Mouse (Mus musculus) forebrain, embryonic 13.5 days (tissue): ENCODE data around the gene Rpl7l1. TPM values are rescaled to one million over a fixed set of nuclear protein-coding genes. Genes with fewer than 3 reads are reported as not detected.

ENCODE experiments used
- ATAC-seq: fragments of 200-750 bp; cut with Nextera tagmentation; 2 replicates; pipeline ENCODE4 v1.8.0; 2017
- H3K27ac ChIP-seq: fragments of 300-500 bp; sonication (generic); 2 replicates; pipeline ENCODE4 v1.5.1; 2015; ENCODE audit warnings: inconsistent platforms, mild to moderate bottlenecking, moderate library complexity
- H3K27me3 ChIP-seq: fragments of 300-500 bp; sonication (generic); 2 replicates; pipeline ENCODE4 v1.6.1; 2015; ENCODE audit warnings: mild to moderate bottlenecking, inconsistent platforms
- H3K36me3 ChIP-seq: fragments of 300-500 bp; sonication (generic); 2 replicates; pipeline ENCODE4 v1.6.1; 2015; ENCODE audit warnings: mild to moderate bottlenecking, inconsistent platforms; ENCODE audit not compliant: poor library complexity, severe bottlenecking
- H3K4me1 ChIP-seq: fragments of 300-500 bp; sonication (generic); 2 replicates; pipeline ENCODE4 v1.6.1; 2015; ENCODE audit warnings: inconsistent platforms
- H3K4me2 ChIP-seq: fragments of 300-500 bp; sonication (generic); 2 replicates; pipeline ENCODE4 v1.6.1; 2015; ENCODE audit warnings: inconsistent platforms, mild to moderate bottlenecking, moderate library complexity
- H3K4me3 ChIP-seq: fragments of 300-500 bp; sonication (generic); 2 replicates; pipeline ENCODE4 v1.5.1; 2015; ENCODE audit warnings: mild to moderate bottlenecking, inconsistent platforms
- H3K9ac ChIP-seq: fragments of 300-500 bp; sonication (generic); 2 replicates; pipeline ENCODE4 v1.6.1; 2015; ENCODE audit warnings: mild to moderate bottlenecking, inconsistent platforms
- H3K9me3 ChIP-seq: fragments of 300-500 bp; sonication (generic); replicated peaks from 2 replicates; pipeline ENCODE4 v1.6.1; 2016; ENCODE audit warnings: inconsistent platforms
- WGBS: fragments of 180-500 bp; shearing (Covaris S2); methylation state at CpG from one replicate; pipeline ENCODE4 v1.1.7; 2015; 5-methylcytosine and 5-hydroxymethylcytosine counted together
- polyA plus RNA-seq: library from polyadenylated mRNA; unstranded; fragments of >200 nt; fragmentation: Nextera tagmentation; extraction: Ambion mirVana; gene quantifications from 2 replicates; pipeline ENCODE4 v1.2.1, GENCODE M21; 2015

Rpl7l1 gene
- 142 and 143 TPM in 2 replicates for polyA plus RNA-seq

DNA sequence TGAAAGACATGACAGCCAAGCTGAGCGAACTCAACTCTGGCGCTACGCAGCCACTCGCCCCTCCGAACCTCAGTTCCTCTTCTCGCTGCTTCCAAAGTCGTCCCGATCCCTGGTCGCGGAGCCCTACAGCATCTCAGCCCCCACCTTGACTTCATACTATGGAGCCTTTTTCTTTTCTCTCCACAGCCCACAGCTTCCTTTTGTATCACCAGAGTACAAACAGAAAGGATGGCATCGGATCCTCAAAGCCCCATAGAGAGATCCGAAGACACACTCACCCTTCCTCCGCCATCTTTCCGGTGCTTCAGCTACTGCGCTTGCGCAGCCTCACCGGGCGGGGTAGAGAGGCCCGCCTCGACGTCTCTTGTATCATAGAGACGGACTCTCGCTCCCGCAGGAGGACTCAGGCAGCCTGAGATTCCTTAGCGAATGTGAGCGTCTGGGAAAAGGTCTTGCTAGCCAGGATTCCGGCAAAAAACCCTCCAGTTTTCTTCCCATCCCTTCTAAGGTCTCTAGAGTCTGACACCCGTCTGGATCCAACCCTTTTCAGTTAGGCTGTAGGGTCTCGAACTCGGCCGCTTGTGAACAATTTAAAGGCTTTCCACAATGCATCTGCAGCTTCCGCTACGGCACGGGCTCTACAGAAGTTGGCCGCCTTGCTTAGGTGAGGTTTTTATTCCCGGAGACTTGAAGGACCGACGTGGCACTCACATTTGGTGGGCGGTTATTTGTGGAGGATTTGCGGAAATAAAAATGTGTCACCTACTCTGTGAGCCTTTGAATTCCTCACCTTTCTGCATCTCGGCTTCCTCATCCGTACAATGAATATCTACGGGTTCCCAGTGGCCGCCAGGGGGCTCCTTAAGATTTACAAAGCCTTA is at the start of gene Rpl7l1:
TSS of gene Rpl7l1 (minus strand) at position 332 of the 881 bp plus-strand sequence.
- H3K9me3 ChIP-seq, result no peaks in the 10 kb centered on the region
- H3K27me3 ChIP-seq, result no peaks in the 10 kb centered on the region
- H3K36me3 ChIP-seq, result peaks cover 32% of the 10 kb centered on the region
- H3K4me1 ChIP-seq, result peaks cover 8% of the 10 kb centered on the region
- under 1% methylated on average over 44 of the region's 44 CpGs for WGBS
- peak within 1 kb of the TSS; percentile 82 for H3K9ac ChIP-seq
- ATAC-seq, result peak; percentile 97
- H3K4me2 ChIP-seq, result peak within 1 kb of the TSS; percentile 70
- peak within 1 kb of the TSS; percentile 89 for H3K27ac ChIP-seq
- H3K4me3 ChIP-seq, result peak within 1 kb of the TSS; percentile 68

DNA sequence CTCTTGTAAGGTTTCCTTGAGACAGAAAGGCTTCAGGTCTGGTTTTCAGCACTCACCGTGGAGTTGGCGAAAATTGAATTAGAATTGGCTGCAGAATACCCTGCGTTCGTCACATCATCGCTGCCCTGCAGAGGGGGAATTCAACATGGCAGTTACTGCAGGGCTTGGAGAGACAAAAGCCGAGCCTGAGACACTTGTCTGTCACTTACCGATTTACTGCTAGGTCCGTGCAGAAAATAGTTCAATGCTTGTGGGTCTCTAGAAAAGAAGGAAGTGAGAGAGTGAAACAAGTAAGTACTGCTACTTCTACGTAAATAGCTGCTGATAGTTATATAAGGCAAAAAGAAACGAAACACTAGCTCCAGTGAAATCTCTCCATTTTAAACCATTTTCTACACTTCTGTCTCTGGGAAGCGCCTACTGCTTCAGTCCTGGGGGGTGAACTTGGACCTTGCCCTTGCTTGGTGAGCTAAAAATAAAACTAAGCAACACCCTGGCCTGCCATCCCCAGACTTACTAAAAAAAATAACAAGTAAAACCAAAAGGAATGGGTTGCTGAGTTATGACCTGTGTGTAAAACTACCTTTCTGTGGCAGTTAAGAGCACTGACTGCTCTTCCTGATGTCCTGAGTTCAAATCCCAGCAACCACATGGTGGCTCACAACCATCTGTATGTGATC is 47.5 kb upstream of the Rpl7l1 start:
- no peaks in the 10 kb centered on the region for H3K9me3 ChIP-seq
- 89% methylated on average over 11 of the region's 11 CpGs for WGBS
- ATAC-seq, result no peak
- no peak overlapping the region for H3K27ac ChIP-seq
- H3K9ac ChIP-seq, result no peak overlapping the region
- H3K4me1 ChIP-seq, result 0 out of 2 replicates have a peak, but pooled peaks cover 2% of the 10 kb centered on the region
- peaks cover 40% of the 10 kb centered on the region for H3K36me3 ChIP-seq
- no peaks in the 10 kb centered on the region for H3K27me3 ChIP-seq
- no peak overlapping the region for H3K4me2 ChIP-seq
- H3K4me3 ChIP-seq, result no peak overlapping the region

DNA sequence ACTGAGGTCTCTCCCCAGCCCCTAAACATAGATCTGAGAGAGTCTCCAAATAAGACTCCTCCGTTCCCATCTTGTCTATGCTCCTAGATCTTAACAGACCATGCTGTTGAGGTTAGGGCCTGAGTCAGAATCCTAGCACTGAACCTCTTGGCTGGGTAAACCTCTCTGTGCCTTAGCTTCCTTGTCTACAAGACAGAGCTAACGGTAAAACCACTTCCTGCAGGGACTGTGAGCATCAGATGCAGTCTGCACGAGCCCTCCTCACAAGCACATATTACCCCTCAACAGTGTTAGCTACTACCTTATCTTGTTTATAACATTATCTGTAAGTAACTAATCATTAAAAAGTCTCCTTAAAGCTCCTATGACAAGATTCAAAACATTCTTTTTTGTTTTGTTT is 46.5 kb upstream of the Rpl7l1 start:
- Histone ChIP-seq H3K4me2 (no peak overlapping the region), H3K36me3 (peaks cover 51% of the 10 kb centered on the region)
- 93% methylated on average over 3 of the region's 3 CpGs for WGBS

DNA sequence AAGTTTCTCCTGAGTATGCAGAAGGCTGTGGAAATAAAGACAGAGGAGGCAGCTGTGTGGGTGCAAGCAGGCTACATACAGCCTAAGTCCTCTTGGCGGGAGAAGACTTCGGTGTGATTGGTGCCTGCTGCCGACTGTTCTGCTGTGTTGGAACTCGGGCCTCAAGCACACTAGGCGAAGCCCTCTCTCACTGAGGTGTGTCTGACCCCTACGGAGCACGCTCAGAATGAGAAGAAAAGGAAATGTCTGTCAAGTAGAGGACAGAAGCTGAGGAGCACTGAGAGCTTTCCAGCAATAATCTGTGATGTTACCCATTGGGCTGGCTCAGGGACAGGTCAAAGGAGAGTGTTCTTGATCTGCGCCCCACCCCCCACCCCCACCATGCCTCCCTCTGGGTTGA is 40.6 kb upstream of the Rpl7l1 start:
- H3K9me3 ChIP-seq, result no peaks in the 10 kb centered on the region
- no peaks in the 10 kb centered on the region for H3K27me3 ChIP-seq
- no peak overlapping the region for H3K4me3 ChIP-seq
- 94% methylated on average over 8 of the region's 8 CpGs for WGBS
- H3K4me1 ChIP-seq, result no peaks in the 10 kb centered on the region
- peaks cover 89% of the 10 kb centered on the region for H3K36me3 ChIP-seq
- no peak overlapping the region for H3K4me2 ChIP-seq
- no peak overlapping the region for H3K9ac ChIP-seq
- no peak overlapping the region for H3K27ac ChIP-seq
- no peak for ATAC-seq

More for the DNA sequence above, 46.5 kb upstream of the Rpl7l1 start:
- Histone ChIP-seq H3K27ac (no peak overlapping the region), H3K27me3 (no peaks in the 10 kb centered on the region), H3K9ac (no peak overlapping the region), H3K4me1 (0 out of 2 replicates have a peak, but pooled peaks cover 1% of the 10 kb centered on the region), H3K4me3 (no peak overlapping the region), H3K9me3 (no peaks in the 10 kb centered on the region)
- ATAC-seq, result no peak

DNA sequence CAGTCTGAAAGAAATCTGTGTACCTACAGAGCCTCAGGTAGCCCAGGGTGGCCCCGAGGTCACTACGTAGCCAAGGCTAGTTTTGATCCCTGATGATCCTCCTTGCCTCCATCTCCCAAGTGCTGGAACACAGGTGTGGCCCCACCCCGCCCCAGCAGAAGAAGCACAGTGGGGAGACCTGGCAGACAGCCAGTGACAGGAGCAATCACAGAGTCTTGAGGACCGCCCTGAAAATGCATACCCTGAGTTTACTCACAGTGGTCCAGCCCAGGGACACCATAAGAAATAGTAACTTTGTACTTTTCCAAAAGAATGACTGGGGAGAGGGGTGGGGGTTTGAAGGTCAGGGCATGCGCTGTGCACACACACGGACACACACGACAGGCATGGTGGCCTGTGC is 38.2 kb upstream of the Rpl7l1 start:
- ATAC-seq, result no peak
- WGBS, result 96% methylated on average over 7 of the region's 7 CpGs
- no peak overlapping the region for H3K9ac ChIP-seq
- no peak overlapping the region for H3K4me3 ChIP-seq
- peaks cover 73% of the 10 kb centered on the region for H3K36me3 ChIP-seq
- H3K4me1 ChIP-seq, result no peaks in the 10 kb centered on the region
- no peaks in the 10 kb centered on the region for H3K9me3 ChIP-seq
- H3K27me3 ChIP-seq, result no peaks in the 10 kb centered on the region
- H3K27ac ChIP-seq, result no peak overlapping the region
- H3K4me2 ChIP-seq, result no peak overlapping the region

DNA sequence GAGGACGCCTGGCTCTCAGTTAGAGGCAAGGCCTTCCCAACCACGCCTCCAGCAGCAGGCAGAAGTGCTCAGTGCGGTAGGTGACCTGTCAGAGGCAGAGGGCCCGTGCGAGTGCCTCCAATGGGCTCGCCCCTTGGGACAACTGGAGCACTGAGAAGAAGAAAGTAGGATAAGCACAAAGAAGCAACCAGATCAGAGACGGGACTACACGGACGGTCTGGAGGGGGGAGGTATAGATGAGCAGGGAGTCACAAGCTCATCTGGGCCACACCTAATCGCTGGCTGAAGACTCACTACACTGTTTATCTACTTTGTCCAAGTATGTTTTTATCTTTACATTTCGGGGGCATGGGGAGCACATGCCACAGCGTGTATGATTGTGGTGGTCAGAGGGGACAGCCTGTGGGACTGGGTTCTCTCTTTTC is 35.3 kb upstream of the Rpl7l1 start:
- Histone ChIP-seq H3K36me3 (peaks cover 57% of the 10 kb centered on the region), H3K9ac (no peak overlapping the region), H3K27me3 (no peaks in the 10 kb centered on the region), H3K4me1 (no peaks in the 10 kb centered on the region), H3K4me2 (no peak overlapping the region), H3K9me3 (no peaks in the 10 kb centered on the region), H3K4me3 (no peak overlapping the region), H3K27ac (no peak overlapping the region)
- WGBS, result 89% methylated on average over 12 of the region's 12 CpGs
- no peak for ATAC-seq

DNA sequence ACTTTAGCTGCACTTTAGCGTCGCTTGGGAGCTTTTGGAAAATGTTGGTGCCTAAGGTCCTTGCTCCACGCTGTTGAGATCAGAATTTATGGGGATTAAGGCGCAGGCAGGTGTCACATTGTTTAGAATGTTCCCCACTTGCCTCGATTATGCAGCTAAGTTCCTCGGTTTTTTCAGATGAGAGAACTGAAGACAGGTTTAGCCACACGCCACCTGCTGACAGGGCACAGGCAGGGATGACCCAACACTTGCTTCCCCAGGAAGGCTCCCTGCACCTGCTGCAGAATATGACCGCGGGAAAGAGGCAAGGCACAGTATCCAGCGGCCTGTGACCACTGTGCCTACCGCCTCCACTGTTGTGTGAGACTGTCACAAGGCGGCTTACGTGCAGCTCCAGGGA is 33.8 kb upstream of the Rpl7l1 start:
- Histone ChIP-seq H3K36me3 (peaks cover 59% of the 10 kb centered on the region), H3K4me3 (no peak overlapping the region), H3K27ac (no peak overlapping the region), H3K4me1 (no peaks in the 10 kb centered on the region), H3K9ac (peak overlapping the region; percentile 12; the same call in 1 of the 2 replicates), H3K4me2 (no peak overlapping the region), H3K27me3 (no peaks in the 10 kb centered on the region), H3K9me3 (no peaks in the 10 kb centered on the region)
- 72% methylated on average over 13 of the region's 13 CpGs for WGBS
- no peak for ATAC-seq

DNA sequence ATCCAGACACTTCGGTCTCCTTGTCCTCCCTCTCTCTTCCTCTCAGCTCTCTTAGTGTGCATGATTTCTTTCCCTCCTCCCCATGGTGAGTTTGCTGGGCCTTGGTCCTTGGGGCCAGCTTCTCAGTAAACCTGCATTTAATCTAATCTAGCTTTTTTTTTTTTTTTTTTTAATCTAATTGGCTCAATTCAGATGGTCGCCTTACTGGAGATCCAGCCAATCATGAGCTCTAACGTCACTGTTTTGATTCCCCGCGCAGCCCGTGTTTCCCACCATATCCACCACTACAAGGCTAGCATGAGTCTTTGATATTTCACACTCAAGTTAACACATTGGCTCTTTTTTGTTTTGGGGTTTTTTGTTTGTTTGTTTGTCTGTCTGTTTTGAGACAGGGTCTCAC is 32.0 kb upstream of the Rpl7l1 start:
- Histone ChIP-seq H3K9me3 (no peaks in the 10 kb centered on the region), H3K4me3 (no peak overlapping the region), H3K27ac (no peak overlapping the region), H3K27me3 (no peaks in the 10 kb centered on the region), H3K36me3 (peaks cover 52% of the 10 kb centered on the region), H3K9ac (no peak overlapping the region), H3K4me1 (no peaks in the 10 kb centered on the region), H3K4me2 (no peak overlapping the region)
- 88% methylated on average over 6 of the region's 6 CpGs for WGBS
- no peak for ATAC-seq

DNA sequence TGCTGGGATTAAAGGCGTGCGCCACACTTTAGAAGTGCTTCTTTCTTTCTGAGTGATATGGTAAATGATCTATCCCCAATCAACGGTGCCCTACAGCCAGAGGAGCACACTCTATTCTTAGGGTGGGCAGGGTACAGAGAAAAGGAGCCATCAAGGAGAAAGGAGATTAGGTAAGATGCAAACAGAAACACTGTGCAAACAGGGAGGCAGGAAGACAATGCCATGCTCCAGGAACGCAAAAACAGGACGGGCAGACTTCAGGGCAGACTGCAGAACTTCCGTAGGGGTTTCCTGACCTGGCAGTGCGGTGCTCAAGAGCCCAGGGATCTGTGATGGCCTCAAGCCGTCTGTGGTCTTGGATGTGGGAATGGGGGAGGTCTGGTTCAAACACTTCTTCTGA is 31.2 kb upstream of the Rpl7l1 start:
- H3K4me2 ChIP-seq, result no peak overlapping the region
- H3K27me3 ChIP-seq, result no peaks in the 10 kb centered on the region
- 91% methylated on average over 8 of the region's 8 CpGs for WGBS
- no peaks in the 10 kb centered on the region for H3K4me1 ChIP-seq
- ATAC-seq, result no peak
- H3K27ac ChIP-seq, result no peak overlapping the region
- peaks cover 53% of the 10 kb centered on the region for H3K36me3 ChIP-seq
- H3K9ac ChIP-seq, result no peak overlapping the region
- no peak overlapping the region for H3K4me3 ChIP-seq
- H3K9me3 ChIP-seq, result no peaks in the 10 kb centered on the region

DNA sequence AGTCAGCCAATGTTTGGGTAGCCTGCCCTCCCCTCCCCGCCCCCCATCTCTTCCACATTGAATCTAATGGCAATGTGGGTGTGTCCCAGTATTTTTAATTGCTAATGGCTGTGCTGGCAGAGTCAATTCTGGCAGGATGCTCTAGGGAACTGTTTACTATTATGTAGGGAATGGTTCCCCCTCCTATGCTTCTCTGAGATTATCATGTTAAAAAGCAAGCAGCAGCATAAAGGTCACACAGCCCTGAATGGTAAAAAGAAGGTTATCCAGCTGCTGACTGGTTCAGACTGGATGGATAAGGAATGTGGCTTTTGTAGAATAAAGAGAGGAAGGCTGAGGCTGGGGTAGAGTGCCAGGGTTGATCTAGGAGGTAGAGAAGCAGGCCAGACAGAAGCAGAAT is 30.0 kb upstream of the Rpl7l1 start:
- Histone ChIP-seq H3K27me3 (no peaks in the 10 kb centered on the region), H3K9me3 (no peaks in the 10 kb centered on the region), H3K27ac (no peak overlapping the region), H3K9ac (no peak overlapping the region), H3K4me2 (no peak overlapping the region), H3K36me3 (peaks cover 60% of the 10 kb centered on the region), H3K4me1 (no peaks in the 10 kb centered on the region), H3K4me3 (no peak overlapping the region)
- WGBS, result 90% methylated on average over 1 of the region's 1 CpGs
- ATAC-seq, result no peak

DNA sequence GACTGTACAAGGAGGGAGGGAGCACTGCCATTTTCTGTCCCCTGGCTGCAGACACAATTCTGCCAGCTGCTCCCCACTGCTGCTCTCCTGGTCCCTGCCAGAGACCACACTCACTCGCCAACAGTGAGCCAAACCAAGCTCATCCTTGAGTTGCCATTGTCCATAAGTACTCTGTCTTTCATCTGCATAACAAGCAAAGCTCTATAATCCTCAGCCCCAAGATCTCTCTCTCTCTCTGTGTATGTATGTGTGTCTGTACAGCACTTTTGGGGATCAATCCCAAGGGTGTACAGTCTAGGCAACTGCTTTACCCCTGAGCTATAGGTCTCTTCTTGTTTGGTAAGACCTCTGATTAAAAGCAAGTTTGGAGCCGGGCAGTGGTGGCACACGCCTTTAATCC is 28.2 kb upstream of the Rpl7l1 start:
- Histone ChIP-seq H3K27ac (no peak overlapping the region), H3K4me1 (no peaks in the 10 kb centered on the region), H3K4me3 (no peak overlapping the region), H3K9me3 (no peaks in the 10 kb centered on the region), H3K4me2 (no peak overlapping the region), H3K9ac (no peak overlapping the region), H3K27me3 (no peaks in the 10 kb centered on the region), H3K36me3 (peaks cover 76% of the 10 kb centered on the region)
- WGBS, result 81% methylated on average over 3 of the region's 3 CpGs
- ATAC-seq, result no peak

DNA sequence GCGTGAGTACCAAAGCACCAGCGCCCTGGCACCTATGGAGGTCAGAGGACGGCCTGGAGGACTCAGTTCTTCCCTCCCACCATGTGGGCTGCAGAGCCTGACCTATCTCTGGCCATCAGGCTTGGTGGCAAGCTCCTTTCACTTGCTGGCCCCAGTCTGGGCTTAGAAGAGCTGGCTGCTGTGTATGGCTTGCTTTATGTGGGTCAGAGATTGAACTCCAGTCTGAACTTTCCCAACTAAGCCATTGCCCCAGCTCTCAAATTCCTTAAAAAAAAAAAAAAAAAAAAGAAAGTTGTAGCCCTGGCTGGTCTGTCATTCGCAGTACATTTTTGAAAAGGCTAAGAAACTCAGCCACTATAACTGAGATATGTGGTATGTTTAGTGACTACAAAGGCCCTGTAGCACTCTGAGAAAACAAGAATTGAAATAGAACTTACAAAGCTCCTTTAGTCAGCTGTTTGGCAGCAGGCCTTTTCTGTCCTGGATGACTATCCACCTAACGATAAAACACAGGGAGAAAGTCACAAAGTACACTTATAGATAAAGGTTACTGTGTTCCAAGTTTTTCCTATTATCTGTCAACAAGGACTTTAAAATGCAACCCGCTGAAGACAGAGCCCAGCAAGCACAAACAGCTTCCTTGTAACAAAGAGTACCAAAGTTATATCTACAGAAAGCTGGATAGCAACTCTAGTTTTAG is 26.8 kb upstream of the Rpl7l1 start:
- Histone ChIP-seq H3K4me2 (no peak overlapping the region), H3K27ac (no peak overlapping the region), H3K9ac (no peak overlapping the region), H3K4me3 (no peak overlapping the region), H3K36me3 (peaks cover 81% of the 10 kb centered on the region), H3K27me3 (no peaks in the 10 kb centered on the region), H3K9me3 (no peaks in the 10 kb centered on the region), H3K4me1 (no peaks in the 10 kb centered on the region)
- 86% methylated on average over 6 of the region's 6 CpGs for WGBS
- no peak for ATAC-seq
